Mouse (Mus musculus) heart, adult 11 months (tissue): Measurements from ENCODE around the gene Patl2.

Source experiments
- DNase-seq: peaks from one replicate; pipeline ENCODE4 v3.0.0; 2022

The Patl2 gene

DNA sequence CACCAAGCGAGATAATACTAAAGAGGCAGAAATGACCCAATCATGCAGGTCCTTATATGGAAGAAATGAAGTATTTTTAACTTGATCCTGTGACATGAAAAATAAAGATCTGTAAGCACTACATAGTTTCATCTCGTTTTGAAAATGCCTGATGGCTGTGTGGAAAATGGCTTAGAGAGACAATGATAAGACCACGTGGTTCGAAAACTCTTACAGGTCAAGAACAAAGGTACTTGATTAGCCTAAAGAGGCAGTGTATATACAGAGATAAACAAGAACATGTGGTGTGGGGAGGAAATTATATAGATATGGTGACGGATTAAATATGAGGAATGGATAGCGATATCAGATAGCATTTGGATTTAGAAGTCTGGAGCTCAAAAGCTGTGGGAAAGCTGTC, 14.7 kb downstream of the Patl2 start:
- no peak for DNase-seq

DNA sequence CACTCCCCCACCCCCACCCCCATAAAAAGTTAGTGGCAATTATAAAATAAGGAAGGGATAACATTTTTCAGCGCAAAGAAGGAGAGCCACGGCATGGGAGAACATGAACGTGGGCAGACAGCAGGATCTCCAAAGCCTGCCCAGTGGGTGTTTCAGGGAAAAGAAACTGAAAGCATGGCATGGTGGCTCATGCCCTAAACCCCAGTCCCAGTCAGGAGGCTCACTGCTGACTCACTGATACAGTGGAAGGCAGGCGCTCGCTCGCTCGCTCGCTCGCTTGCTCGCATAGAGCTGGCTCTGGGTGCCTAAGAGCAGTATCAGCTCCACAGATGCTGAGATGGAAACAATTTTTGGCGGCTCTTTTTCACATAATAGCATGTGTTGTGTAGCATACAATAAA, 21.7 kb downstream of the Patl2 start:
- peak; percentile 94 for DNase-seq

DNA sequence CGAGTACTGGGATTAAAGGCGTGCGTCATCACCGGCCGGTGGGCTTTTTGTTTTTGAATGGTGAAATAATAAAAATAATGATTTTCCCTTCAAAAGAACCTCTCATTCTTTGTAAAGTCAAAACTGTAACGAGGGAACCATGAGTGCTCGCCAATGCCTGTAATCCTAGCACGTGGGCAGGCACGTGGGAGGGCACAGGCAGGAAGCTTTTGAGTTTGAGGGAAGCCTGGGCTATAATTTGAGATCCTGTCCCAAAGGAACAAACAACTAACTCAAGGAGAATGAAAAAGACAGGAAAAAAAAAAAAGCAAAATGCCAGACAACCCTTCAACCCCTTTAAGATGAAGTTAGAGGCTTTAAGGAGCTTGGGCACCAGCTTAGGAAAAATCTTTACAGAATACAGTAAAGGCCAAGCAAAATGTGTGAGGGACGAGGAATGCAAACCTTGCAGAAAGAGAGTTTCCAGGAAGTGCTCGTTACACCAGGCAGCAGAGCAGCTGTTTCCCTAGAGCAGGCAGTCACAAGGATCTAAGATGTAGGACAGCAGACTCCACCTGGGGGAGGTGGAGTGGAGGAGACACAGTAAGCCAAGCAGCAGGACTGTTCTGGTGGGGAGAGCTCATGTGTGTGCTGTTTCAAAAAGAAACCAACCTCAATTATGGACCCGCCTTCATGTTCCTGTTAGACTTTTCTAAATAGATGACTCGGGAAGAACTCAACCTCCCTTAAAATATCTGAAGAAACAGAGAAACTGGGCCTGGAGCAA, 22.4 kb downstream of the Patl2 start:
- DNase-seq: peak; percentile 85

DNA sequence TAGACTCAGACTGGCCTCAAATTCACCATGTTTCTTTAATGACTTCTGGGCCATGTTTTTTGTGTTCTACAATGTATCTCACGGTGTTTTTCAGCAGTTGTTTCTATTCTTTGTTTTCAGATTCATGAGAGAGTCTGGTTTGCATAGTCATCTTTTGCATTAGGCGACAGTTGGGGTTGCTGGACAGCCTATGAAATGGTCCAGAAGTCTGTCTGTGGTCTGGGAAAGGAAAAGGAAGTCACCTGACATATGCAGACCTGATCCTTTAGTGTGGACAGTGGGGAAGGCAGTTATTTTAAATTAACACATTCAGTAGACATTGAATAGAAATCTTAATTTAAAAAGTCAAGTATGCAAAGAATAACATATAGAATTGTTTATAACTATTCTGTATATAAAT, 23.5 kb downstream of the Patl2 start:
- peak; percentile 46 for DNase-seq

DNA sequence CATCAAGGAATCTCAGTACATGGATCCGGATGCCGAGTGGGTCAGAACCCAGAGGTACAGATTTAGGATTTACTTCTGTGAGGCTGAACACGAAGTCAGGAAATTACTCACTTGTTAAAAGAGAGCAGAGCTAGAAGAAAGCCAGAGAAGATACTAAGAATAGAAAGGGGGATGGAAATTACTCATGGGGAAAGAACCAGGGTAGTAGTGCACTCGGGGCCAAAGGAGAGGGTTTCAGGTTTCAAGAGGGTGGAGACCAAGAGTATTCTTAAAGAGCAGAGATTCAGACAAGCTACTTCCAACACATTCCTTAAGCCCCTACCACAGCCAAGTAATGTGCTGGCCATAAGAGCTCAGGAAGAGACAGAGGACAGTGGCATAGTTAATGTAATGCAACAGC, 24.4 kb downstream of the Patl2 start:
- DNase-seq: peak; percentile 43

DNA sequence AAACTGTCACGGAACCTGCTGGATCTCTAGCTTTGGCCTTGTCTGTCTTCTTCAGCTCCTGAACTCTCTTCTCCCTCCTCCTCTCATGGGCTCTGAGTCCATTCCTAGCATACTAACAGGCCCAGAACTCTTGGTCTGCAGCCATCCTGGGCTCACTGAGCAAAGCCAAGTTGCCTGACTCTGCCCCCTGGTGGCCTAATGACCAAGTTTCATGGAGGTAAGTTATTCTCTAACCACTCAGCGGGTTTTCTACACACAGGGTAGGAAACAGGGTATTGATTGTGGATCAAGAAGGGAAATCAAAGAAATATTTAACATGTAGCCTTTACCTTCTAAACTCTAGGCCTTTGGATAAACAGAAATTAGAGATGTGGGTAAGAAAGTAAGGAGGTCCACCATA, 25.3 kb downstream of the Patl2 start, which contains the start of gene Trim69:
Gene Trim69, plus strand, starts transcription at position 21 of the 400 bp plus-strand sequence.
- peak; percentile 97 for DNase-seq

DNA sequence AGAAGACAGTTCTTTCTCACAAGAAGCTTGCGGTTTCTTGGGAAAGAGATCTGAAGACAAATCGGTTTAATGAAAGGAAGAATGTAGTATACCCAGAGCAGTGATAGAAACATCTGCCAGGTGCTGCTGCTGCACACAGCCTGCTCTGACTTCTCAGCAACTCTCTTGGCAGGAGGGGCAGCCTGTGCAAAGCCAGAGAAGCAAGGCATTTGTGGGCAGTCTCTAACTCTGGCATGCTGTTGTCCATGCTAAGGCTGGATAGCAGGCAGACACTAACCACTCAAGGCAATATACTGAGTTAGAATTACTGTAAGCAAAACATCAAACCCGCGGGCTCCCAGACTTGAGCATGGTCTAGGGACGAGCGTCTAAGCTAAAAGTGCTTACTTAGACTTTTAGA, 26.3 kb downstream of the Patl2 start:
- peak; percentile 80 for DNase-seq

DNA sequence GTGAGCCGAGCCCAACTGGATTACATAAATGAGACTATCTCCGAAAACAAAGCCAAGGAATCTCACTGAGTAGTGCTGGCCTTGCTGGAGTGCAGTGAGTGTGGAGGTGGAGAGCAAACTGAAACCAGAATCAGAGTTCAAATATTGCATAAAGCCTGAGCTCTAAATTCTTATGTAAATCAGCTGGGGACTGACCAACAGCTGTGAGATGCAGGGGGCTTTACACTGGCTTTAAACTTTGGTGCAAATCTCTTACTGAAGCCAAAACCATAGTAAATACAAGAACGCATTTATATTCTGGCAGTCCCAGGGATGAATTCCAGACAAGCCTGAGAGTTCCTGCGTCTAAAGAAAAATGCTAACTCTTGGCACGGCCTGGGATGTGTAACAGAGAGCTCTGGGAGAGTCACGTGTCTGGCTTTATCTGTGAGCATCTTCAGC, 27.6 kb downstream of the Patl2 start:
- DNase-seq: peak; percentile 90

DNA sequence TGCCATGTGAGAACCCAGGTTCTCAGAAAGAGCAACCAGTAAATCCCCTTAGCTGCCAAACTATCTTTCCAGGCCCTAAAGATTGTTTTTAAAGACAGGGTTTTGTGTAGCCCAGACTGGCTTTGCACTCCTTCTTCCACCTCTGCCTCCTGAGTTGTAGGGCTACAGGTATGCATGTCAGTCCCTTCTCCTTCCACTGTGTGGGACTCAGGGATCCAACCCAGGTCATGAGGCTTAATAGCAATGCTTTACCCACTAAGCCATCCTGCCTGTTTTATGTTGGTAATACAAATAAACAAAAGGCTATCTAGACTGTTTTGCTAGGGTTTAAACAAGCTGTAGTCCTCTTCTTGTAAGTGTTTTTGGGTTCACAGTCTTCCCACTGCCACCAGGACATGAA, 28.4 kb downstream of the Patl2 start:
- DNase-seq: peak; percentile 55

DNA sequence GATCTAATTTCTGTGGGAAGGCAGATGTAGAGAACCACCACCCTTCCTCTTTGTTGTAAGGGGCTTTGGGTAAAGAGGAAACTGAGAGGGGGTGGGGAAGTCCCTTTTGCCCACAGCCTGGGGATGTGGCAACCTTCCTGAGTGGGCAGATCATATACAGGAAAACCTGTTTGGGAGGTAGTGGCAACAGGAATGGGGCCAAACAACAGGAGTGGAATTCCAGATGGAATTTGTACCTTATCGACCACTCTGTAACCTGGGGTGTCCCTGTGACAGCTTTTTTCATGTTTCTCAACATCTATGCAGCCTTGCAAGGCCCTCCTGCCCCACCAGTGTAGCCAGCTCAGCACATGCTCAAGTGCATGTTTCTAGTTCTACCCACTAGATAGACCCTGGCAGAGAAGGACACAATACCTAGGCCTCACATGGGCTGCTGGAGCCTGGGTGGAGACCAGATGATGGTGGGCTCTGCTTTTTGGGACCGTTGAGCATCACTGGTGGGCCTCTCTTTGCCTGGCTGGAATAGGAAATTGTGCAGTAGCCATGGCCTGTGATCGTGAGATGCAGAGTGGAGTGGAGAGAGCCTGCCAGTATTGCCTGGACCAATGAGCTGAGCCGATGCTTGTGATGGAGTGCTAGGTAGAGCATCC, 29.8 kb downstream of the Patl2 start:
- DNase-seq: peak; percentile 90

DNA sequence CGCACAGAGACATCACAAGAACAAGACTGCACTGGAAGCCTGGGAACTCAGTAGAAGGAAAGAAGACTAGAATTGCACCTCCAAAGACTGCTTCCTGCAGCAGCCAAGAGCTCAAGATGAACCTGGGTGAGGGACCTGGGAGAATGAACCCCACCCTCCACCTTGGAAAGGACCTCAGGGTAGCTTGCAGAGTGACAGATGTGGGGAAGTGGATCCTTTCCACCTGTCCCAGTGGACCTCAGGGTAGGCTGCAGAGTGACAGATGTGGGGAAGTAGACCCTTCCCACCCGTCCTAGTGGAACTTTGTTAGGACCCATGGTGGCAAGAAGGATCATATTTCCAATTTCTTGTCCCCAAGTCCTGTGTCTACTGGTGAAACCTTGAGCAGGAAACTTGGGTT, 30.7 kb downstream of the Patl2 start:
- DNase-seq: peak; percentile 87

DNA sequence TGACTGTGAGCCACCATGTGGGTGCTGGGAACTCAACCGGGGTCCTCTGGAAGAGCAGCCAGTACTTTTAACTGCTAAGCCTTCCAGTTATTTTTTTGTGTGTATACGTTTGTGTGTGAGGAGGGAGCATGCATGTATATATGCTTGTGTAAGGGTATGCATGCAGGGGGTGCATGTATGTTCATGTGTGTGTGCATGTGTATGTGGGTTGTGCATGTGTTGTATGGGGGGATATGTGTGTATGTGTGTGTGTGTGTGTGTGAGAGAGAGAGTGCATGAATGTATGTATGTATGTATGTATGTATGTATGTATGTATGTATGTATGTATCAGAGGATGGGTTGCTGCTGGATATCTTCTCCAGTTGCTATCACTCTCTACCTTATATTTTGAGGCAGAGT, 31.5 kb downstream of the Patl2 start:
- peak; percentile 67 for DNase-seq

DNA sequence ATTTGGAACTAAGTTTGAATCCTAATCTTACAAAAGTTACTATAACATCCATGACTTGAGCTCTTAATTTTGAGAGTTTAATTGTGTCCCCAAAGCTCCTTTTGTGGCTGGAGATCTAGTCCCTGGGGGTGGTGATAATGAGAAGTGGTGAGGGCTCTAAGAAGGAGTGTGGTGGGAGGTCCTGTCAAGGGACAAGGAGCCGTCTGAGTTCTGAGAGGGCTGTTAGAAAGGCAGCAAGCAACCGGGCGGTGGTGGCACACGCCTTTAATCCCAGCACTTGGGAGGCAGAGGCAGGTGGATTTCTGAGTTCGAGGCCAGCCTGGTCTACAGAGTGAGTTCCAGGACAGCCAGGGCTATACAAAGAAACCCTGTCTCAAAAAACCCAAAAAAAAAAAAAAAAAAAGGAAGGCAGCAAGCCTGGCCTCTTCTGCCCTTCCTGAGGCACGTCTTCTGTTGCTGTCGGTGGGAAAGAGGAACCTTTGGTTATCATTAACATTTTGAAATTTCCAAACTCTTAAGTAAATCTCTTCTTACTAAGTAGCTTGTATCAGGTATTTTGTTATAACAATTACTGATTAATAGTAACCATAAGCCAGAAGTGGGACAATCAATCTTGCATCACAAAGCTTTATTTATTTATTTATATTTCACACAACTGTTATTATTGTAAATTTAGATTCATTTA, 32.2 kb downstream of the Patl2 start:
- peak; percentile 64 for DNase-seq

DNA sequence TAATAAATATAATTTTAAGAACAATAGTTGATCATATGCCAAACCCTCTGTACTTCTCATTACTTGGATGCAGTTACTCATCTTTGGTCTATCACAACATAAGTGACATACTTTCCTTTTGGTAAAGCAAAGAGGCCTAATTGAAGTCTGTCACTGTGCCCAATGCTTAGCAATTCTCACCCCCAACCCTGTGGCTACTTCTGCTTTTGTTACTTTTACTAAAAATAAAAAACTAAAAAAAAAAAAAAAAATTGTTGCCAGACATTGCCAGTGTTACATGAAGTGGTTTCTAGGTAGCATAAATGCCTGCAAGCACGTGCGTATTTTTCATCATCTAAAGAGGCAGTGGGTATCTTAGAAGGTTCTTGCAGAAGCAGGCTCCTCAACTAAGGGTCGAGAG, 33.1 kb downstream of the Patl2 start:
- no peak for DNase-seq

DNA sequence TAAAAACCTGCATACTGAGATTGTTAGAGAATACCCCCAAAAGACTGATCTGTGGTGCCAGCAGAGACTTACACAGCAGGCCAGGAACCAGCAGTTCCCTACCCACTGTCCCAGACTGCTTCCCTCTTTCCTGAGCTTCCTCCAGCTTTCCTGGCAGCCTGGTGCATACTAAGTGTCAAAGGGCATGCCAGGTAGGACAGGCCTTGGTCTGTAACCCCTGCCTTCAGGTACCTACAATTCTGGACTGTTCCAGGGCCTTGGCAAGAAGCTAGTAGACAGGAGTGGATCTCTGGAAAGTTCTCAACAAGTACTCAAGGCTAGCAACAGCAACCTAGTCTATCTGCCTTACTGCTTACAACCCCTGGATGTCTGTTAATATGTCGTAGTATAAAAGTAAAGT, 34.8 kb downstream of the Patl2 start:
- DNase-seq: peak; percentile 87

DNA sequence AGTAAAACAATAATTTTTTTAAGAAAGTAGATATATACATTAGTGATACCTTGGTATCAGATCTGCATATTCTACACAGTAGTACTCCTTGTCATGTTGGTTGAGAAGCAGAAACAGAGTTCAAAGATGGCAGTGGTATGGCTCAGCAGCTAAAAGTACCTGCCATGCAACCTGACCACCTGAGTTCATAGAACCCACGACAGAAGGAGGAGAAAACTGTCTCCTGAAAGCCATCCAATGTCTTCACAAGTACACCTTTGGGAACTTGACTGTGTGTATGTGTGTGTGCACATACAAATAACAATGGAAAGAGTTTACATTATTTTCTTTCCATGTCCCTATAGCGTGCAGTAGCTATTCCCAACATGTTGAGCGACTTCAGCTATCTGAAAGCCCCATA, 36.3 kb downstream of the Patl2 start:
- DNase-seq: peak; percentile 81

DNA sequence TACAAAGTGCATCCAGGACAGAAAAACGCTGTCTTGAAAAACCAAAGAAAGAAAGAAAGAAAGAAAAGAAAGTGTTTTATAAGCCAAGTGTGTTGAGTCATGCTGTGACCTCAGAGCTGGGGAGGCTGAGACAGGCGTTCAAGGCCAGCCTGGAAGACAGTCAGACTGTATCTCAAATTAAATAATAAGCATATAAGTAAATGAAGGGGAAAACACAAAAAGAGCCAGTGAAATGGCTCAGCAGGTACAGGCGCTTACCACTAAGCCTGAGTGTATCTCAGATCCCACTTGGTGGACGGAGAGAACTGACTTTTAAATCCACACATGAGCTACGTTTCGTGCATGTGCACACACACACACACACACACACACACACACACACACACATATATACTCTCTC, 36.7 kb downstream of the Patl2 start:
- DNase-seq: peak; percentile 67

DNA sequence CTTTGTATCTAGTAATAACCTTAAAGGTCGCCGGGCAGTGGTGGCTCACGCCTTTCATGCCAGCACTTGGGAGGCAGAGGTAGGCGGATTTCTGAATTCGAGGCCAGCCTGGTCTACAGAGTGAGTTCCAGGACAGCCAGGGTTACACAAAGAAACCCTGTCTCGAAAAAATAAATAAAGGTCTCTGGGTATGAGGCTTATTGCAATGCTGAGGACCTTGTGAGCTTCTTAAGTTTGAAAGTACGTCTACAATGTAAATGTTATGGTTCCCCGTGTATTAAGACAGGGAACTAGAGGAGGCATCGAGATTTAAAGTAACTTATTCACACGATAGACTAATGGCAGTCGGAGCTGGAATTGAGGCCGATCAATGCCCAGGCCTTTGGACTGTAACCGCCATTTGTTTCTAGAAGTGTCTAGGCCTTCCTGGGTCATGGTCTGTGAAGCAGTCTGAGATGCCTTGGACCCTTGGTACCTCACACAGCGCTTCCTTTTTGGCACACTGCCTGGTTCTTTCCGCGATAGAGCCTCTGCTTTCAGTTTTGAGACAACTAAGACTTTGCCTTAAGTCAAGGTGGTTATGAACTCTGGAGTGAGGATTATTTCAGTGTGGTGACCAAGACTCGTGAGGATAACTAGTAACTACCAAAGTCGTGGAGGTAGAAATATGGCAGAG, 37.6 kb downstream of the Patl2 start:
- peak; percentile 98 for DNase-seq

DNA sequence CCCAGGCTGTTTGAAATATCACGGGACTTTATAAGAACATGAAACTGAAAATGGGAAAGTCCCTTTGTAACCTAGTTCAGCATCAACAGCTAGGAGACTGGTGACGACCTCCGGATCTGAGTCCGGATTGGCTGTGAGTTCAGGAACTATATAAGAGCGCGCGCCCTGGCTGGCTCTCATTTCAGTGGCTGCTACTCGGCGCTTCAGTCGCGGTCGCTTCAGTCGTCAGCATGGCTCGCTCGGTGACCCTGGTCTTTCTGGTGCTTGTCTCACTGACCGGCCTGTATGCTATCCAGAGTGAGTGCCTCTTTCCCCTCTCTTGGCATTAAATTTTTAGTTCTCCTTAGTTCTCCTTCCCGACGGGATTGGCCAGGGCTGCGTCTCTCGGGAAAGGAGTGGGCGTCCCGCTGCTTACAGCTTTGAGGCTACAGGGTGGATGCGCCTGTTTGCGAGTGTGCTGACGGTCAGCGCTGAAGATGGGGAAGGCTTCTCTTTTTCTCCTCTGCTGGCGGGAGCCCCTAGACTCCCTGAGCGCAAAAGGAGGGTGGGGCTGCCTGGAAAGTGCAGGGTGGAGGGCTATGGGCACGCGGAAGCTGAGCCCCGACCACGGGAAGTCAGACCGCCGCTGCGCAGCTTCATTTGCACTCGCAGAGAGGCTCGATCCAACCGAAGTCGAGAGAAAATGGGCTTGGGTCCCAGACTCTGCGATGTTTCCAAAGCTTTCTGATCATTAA, 38.3 kb downstream of the Patl2 start, which contains the start of gene B2m:
Gene B2m, plus strand, starts transcription at position 179 of the 734 bp plus-strand sequence.
- DNase-seq: peak; percentile 100

DNA sequence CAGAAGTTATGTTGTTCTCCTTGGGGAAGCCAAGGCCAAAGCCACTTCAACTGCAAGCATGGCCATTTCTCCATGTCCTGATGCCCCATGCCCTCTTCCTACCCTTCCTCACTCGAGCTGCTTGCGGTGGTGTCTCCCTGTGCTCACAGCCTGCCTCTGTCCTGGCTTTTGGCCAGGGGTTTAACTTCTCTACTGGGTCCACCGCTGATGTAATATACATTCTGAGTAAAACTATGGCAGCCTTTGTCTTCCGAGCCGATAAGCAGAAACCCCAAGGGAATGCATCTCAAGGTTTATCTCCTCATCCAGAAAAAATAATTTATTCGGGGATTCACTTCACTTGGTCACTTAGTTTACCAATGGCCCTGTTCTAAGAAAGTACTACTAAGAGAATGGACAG, 39.3 kb downstream of the Patl2 start:
- peak; percentile 96 for DNase-seq

DNA sequence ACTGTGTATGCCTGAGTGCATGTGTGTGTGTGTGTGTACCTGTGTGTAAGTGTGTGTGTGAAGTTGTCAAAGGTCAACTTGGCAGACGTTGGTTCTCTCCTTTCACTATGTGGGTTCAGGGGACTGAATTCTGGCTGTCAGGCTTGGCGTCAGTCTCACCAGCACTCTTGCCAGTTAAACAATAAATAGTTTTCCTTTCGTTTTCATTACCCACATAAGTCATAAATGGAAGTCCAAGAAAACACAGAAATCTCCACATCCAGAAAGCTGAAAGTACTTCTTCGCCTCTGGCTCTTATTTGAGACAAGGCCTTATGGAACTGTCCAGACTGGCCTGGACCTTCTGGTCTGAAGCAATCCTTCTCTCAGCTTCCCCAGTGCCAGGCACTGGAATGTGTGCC, 40.2 kb downstream of the Patl2 start:
- no peak for DNase-seq

DNA sequence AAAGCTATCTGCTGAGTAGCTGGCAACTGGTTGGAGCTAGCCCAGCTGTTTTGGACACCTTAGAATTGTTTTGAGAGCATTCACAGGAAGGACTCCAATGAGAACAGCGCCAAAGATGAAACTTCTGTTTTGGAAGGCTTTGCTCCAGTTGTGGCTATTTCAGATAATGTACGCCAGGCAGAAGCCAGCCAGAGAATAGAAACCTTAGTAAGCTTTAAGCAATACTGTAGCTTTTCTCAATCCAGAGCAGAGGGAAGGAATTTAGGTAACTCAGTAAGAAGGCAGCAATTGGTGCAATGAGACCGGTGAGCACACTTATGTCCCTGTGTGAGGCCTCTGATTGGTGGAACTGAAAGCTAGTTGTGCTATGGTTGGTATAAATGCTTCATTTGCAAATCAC, 42.9 kb downstream of the Patl2 start:
- DNase-seq: peak; percentile 48
